Mouse (Mus musculus) cerebellum, adult 2 months (tissue): ENCODE measurements at regions not wholly inside any gene's neighbourhood (a gene's known extent, or its start where the extent isn't known, plus 50 kb on each side); places are given as distances from the start of the nearest gene placed in this dataset.

Source experiments
- CTCF ChIP-seq: fragments of 200-500 bp; IDR thresholded peaks from 2 replicates; pipeline ENCODE4 v1.5.1; 2011; ENCODE audit warnings: low read depth, mild to moderate bottlenecking, control low read depth, low read length, moderate library complexity, borderline replicate concordance; ENCODE audit not compliant: insufficient read depth
- POLR2A ChIP-seq: fragments of 200-500 bp; IDR thresholded peaks from 2 replicates; pipeline ENCODE4 v1.6.1; 2011; ENCODE audit warnings: low read length, control low read depth, borderline replicate concordance; ENCODE audit not compliant: insufficient read depth

DNA sequence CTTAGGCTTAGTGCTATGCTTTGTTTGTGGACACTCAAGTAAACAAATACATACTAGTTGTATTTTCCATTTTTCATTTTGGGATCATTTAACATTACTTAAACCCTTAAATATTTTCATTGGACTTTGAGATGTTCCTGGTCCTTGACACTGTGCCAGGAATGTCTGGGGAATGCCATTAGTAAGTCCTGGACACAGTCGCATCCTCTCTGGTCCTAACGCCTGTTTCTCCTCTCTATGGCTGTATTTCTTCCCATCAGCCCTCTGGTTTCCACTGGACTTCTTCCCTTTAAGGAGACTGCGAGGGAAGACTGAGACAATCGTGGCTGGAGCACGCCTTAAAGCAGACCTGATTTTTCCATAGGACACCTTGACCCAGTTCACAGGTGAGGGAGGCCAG lies 96.8 kb upstream of the Galnt15 start:
- TF ChIP-seq POLR2A (no peak), CTCF (no peak)
